Mouse (Mus musculus): Measurements from ENCODE around the gene Arhgef33.

- TF ChIP-seq POLR2A (IDR thresholded peaks at IDR 0.05; ENCODE audit: insufficient read depth, low read depth, low read length) (no peak), EP300 (IDR thresholded peaks at IDR 0.05; ENCODE audit: insufficient read depth, low read depth, low read length) (no peak)
These were observed 138.2 kb downstream of the Arhgef33 start for GRCm38 (mm10) chr17:80445433-80445832.
